Mouse (Mus musculus): ENCODE results near the gene Map3k10. TPM values are rescaled to one million over a fixed set of nuclear protein-coding genes. Genes with fewer than 3 reads are reported as not detected.
A peak's percentile ranks its signal among the peaks of the same experiment; 100 is the strongest.

Gene Map3k10
- polyA plus RNA-seq, 1 experiment, result not detected

GRCm38 (mm10) chr7:27685681-27686080 is 11.3 kb upstream of the Map3k10 start:
- H3K27ac ChIP-seq (ENCODE audit: insufficient read depth, low read depth, low read length), result no peak overlapping the region
- no peak for TF ChIP-seq POLR2A (IDR thresholded peaks at IDR 0.05; ENCODE audit: insufficient read depth, low read depth, low read length)
- no peak for TF ChIP-seq CTCF (IDR thresholded peaks at IDR 0.05; ENCODE audit: insufficient read depth, low read depth, low read length)
- no peak overlapping the region for H3K4me3 ChIP-seq (ENCODE audit: insufficient read depth, low read depth, low read length)
- peaks cover 1% of the 10 kb centered on the region for H3K4me1 ChIP-seq (ENCODE audit: control insufficient read depth, insufficient read depth, low read length)
- WGBS, result 0% methylated on average over 6 of the region's 6 CpGs

DNA sequence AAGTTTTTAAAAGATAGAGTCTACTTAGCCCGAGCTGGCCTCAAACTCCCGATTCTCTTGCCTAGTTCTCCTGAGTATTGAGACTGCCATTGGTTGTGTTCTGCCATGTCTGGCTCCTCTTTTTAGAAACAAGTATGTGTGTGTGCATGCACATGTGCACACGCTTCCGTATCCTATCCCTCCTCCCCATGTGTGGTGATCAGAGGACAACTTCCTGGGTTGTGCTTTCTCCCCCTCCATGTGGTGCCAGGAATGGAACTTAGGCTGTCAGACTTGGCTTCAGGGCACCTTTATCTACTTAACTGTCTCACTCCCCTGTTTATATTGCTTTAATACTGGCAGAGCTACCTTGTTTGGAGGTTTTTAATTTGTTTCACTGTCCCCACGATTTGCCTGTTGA is 10.8 kb upstream of the Map3k10 start:
- Histone ChIP-seq H3K27ac (ENCODE audit: insufficient read depth, low read depth, low read length) (no peak overlapping the region), H3K4me3 (ENCODE audit: insufficient read depth, low read depth, low read length) (no peak overlapping the region)
- WGBS, result 22% methylated on average over 5 of the region's 5 CpGs

GRCm38 (mm10) chr7:27683218-27683617 is 8.8 kb upstream of the Map3k10 start:
- Histone ChIP-seq H3K4me1 (ENCODE audit: control insufficient read depth, insufficient read depth, low read length) (no peaks in the 10 kb centered on the region; the same call in 1 of the 2 replicates), H3K27ac (ENCODE audit: insufficient read depth, low read depth, low read length) (no peak overlapping the region), H3K4me3 (ENCODE audit: insufficient read depth, low read depth, low read length) (no peak overlapping the region)
- TF ChIP-seq POLR2A (IDR thresholded peaks at IDR 0.05; ENCODE audit: insufficient read depth, low read depth, low read length) (no peak), CTCF (IDR thresholded peaks at IDR 0.05; ENCODE audit: insufficient read depth, low read depth, low read length) (no peak)
- 27% methylated on average over 2 of the region's 2 CpGs for WGBS

More for the DNA sequence above, 10.8 kb upstream of the Map3k10 start:
- no peaks in the 10 kb centered on the region; the same call in 1 of the 2 replicates for H3K4me1 ChIP-seq (ENCODE audit: control insufficient read depth, insufficient read depth, low read length)
- no peak for TF ChIP-seq POLR2A (IDR thresholded peaks at IDR 0.05; ENCODE audit: insufficient read depth, low read depth, low read length)

- H3K4me3 ChIP-seq (ENCODE audit: insufficient read depth, low read depth, low read length), result no peak overlapping the region; the same call in 1 of the 2 replicates
- no peak for TF ChIP-seq POLR2A (IDR thresholded peaks at IDR 0.05; ENCODE audit: insufficient read depth, low read depth, low read length)
- 35% methylated on average over 14 of the region's 14 CpGs for WGBS
- peaks cover 25% of the 10 kb centered on the region for H3K4me1 ChIP-seq (ENCODE audit: control insufficient read depth, insufficient read depth, low read length)
- no peak overlapping the region for H3K27ac ChIP-seq (ENCODE audit: insufficient read depth, low read depth, low read length)
Observed at GRCm38 (mm10) chr7:27675222-27675612, 819 bp upstream of the Map3k10 start.

- Histone ChIP-seq H3K27ac (ENCODE audit: insufficient read depth, low read depth, low read length) (no peak overlapping the region; the same call in 1 of the 2 replicates), H3K4me3 (ENCODE audit: insufficient read depth, low read depth, low read length) (peak overlapping the region; percentile 82), H3K4me1 (ENCODE audit: control insufficient read depth, insufficient read depth, low read length) (peaks cover 25% of the 10 kb centered on the region)
- TF ChIP-seq CTCF (IDR thresholded peaks at IDR 0.05; ENCODE audit: insufficient read depth, low read depth, low read length), result no peak
- TF ChIP-seq POLR2A (IDR thresholded peaks at IDR 0.05; ENCODE audit: insufficient read depth, low read depth, low read length), result 0 out of 2 replicates have a peak, but pooled peaks have one; percentile 78
- under 1% methylated on average over 37 of the region's 38 CpGs for WGBS
Observed at GRCm38 (mm10) chr7:27674195-27674521, 240 bp downstream of the Map3k10 start.

- no peak overlapping the region for H3K27ac ChIP-seq (ENCODE audit: insufficient read depth, low read depth, low read length)
- TF ChIP-seq CTCF (IDR thresholded peaks at IDR 0.05; ENCODE audit: insufficient read depth, low read depth, low read length), result no peak
- TF ChIP-seq POLR2A (IDR thresholded peaks at IDR 0.05; ENCODE audit: insufficient read depth, low read depth, low read length), result no peak
- peaks cover 25% of the 10 kb centered on the region for H3K4me1 ChIP-seq (ENCODE audit: control insufficient read depth, insufficient read depth, low read length)
- WGBS, result under 1% methylated on average over 52 of the region's 52 CpGs
- peak overlapping the region; percentile 82 for H3K4me3 ChIP-seq (ENCODE audit: insufficient read depth, low read depth, low read length)
Observed at GRCm38 (mm10) chr7:27673575-27674131, 745 bp downstream of the Map3k10 start.

- WGBS, result 23% methylated on average over 9 of the region's 9 CpGs
- H3K4me1 ChIP-seq (ENCODE audit: control insufficient read depth, insufficient read depth, low read length), result peaks cover 25% of the 10 kb centered on the region
- H3K4me3 ChIP-seq (ENCODE audit: insufficient read depth, low read depth, low read length), result peak overlapping the region; percentile 82
- H3K27ac ChIP-seq (ENCODE audit: insufficient read depth, low read depth, low read length), result no peak overlapping the region
- no peak for TF ChIP-seq POLR2A (IDR thresholded peaks at IDR 0.05; ENCODE audit: insufficient read depth, low read depth, low read length)
- no peak for TF ChIP-seq CTCF (IDR thresholded peaks at IDR 0.05; ENCODE audit: insufficient read depth, low read depth, low read length)
Observed at GRCm38 (mm10) chr7:27673064-27673574, 1.3 kb downstream of the Map3k10 start.

DNA sequence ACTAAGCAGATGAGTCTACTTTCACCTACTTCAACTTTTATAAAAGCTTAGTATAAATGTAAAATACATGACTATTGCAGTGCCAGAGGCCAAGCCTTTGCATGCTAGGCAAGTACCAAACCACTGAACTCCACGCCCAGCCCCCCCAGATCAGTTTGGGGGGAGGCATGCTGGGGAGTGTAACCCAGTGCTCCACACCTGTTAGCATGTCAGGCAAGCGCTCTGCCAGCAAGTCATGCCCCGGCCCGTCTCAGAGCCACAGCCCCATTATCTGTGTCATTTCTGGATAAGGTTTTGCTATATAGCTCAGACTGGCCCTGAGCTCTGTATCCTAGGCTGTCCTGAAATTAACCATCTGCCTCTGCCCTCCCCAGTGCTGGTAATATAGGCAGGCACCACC is 12.4 kb downstream of the Map3k10 start:
- 88% methylated on average over 4 of the region's 4 CpGs for WGBS
- no peak overlapping the region for H3K27ac ChIP-seq (ENCODE audit: insufficient read depth, low read depth, low read length)
- H3K4me3 ChIP-seq (ENCODE audit: insufficient read depth, low read depth, low read length), result no peak overlapping the region
- TF ChIP-seq CTCF (IDR thresholded peaks at IDR 0.05; ENCODE audit: insufficient read depth, low read depth, low read length) (no peak), POLR2A (IDR thresholded peaks at IDR 0.05; ENCODE audit: insufficient read depth, low read depth, low read length) (no peak)
- peaks cover 19% of the 10 kb centered on the region; the same call in 1 of the 2 replicates for H3K4me1 ChIP-seq (ENCODE audit: control insufficient read depth, insufficient read depth, low read length)

DNA sequence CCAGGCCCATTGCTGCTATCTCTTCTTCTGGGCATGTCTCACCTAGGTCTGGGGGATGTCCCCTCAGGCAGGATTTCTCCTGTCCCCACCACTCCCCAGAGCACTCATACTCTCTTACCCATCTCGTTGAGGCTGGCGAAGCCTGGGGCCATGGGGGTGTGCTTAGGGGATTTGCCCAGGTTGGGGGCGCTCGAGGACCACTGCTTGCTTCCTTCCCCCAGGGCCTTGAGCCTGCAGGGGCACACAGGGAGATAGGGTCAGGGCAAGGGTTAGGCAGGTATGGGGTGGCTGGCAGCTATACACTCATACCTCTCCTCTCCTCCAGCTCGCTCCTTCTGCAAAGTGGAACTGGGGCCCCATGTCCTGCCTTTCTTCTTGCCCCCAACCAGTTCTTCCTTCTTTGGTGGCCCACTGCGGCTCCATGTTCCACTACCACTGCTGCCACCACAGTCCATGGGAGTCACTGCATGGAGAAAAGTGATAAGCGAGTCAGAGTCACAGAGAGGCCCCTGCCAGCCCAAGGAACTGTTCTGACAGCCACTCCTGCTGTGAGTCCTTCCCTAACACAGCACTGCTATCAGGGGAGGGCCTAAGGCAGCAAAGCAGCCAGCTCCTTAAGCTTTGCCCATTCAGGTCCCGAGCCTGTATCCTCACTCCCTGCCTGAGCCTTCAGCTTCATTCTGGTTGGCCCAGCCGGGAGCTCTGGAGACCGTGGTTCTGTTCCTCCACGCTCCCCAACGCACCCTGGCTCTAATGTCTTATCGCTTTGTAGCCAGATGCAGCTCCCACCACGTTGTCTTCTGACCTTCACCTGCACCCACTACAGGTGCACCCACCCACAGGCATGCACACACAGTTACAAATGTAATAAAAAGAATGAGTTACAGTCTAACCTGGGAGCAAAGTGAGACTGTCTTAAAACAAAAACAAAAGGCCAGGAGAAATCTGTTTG is 15.4 kb downstream of the Map3k10 start:
- no peak for TF ChIP-seq CTCF (IDR thresholded peaks at IDR 0.05; ENCODE audit: insufficient read depth, low read depth, low read length)
- TF ChIP-seq POLR2A (IDR thresholded peaks at IDR 0.05; ENCODE audit: insufficient read depth, low read depth, low read length), result no peak
- H3K4me3 ChIP-seq (ENCODE audit: insufficient read depth, low read depth, low read length), result no peak overlapping the region
- peaks cover 41% of the 10 kb centered on the region for H3K4me1 ChIP-seq (ENCODE audit: control insufficient read depth, insufficient read depth, low read length)
- H3K27ac ChIP-seq (ENCODE audit: insufficient read depth, low read depth, low read length), result no peak overlapping the region
- 66% methylated on average over 14 of the region's 14 CpGs for WGBS
